In genomic region chr5:97959010-97959409, GRCm38 (mm10) we compare ENCODE assay signal across 26 mouse cellular contexts.
"Had no signal": no experiment of that assay in that cellular context is flagged by ENCODE, and none has a peak within 500 bp of the region (broad histone marks: within the 10 kb centered on the region; RNA-seq: fewer than 3 reads in every experiment).

No protein-coding gene starts in this region.

- H3K27ac ChIP-seq: gastrocnemius, adult 2 months; heart, embryonic 10.5 days; hindbrain, embryonic 10.5 days; hindbrain, embryonic 12.5 days; hindbrain, embryonic 14.5 days; intestine, embryonic 15.5 days; layer of hippocampus, adult 2 months; left cerebral cortex, adult 2 months; limb, embryonic 13.5 days; limb, embryonic 15.5 days; liver, embryonic 12.5 days; liver, embryonic 14.5 days had no signal

- H3K4me1 ChIP-seq: heart, embryonic 10.5 days; hindbrain, embryonic 10.5 days; hindbrain, embryonic 12.5 days; intestine, embryonic 15.5 days; liver, embryonic 12.5 days had no signal

- H3K4me3 ChIP-seq: gastrocnemius, adult 2 months; heart, embryonic 10.5 days; heart, embryonic 12.5 days; hindbrain, embryonic 10.5 days; hindbrain, embryonic 12.5 days; intestine, embryonic 15.5 days; layer of hippocampus, adult 2 months; left cerebral cortex, adult 2 months; limb, embryonic 13.5 days; limb, embryonic 15.5 days; liver, embryonic 12.5 days had no signal

- ATAC-seq: hindbrain, embryonic 16.5 days; intestine, embryonic 15.5 days; intestine, postnatal 0 days; liver, embryonic 12.5 days had no signal

- DNase-seq: gastrocnemius, adult 2 months; gastrocnemius, postnatal 10 days; gastrocnemius, postnatal 25 days; heart, adult 18-20 months; heart, postnatal 10 days; heart, postnatal 4 days; kidney, adult 18-20 months; kidney, adult 8-10 months; kidney, postnatal 10 days; kidney, postnatal 25 days; kidney, postnatal 4 days; left cerebral cortex, postnatal 4 days had no signal
